Mouse (Mus musculus) layer of hippocampus, adult 9-10 months (tissue): ENCODE measurements around the gene Galnt17.
A peak's percentile ranks its signal among the peaks of the same experiment; 100 is the strongest.

Experiments used
- DNase-seq: peaks from one replicate; pipeline ENCODE4 v3.0.0; 2022; ENCODE audit warnings: low spot score

Gene Galnt17

GRCm38 (mm10) chr5:131241689-131242088 is 66.6 kb downstream of the Galnt17 start:
- DNase-seq, result no peak

GRCm38 (mm10) chr5:131239813-131240212 is 68.5 kb downstream of the Galnt17 start:
- DNase-seq, result no peak

- no peak for DNase-seq
Observed at GRCm38 (mm10) chr5:131236906-131237305, 71.4 kb downstream of the Galnt17 start.

DNA sequence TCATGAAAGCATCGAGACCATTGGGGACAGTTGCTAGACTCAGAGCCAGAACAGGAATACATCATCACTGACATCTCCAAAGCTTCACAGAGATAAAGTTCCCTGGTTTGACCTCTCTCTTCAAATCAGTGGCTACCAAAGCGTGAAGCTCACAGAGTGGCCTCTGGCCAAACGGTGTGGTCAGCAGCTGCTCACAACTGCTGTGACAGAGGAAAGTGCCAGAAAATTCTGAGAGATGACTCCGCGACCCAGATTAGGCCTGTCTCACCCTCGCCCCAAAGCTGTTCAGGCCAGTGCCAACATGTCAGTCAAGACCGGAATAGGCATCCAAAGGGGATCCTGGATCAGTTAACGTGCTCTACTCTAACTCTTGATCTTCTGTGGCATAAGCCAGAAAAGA is 74.5 kb downstream of the Galnt17 start:
- no peak for DNase-seq

GRCm38 (mm10) chr5:131231060-131231459 is 77.2 kb downstream of the Galnt17 start:
- DNase-seq, result no peak

DNA sequence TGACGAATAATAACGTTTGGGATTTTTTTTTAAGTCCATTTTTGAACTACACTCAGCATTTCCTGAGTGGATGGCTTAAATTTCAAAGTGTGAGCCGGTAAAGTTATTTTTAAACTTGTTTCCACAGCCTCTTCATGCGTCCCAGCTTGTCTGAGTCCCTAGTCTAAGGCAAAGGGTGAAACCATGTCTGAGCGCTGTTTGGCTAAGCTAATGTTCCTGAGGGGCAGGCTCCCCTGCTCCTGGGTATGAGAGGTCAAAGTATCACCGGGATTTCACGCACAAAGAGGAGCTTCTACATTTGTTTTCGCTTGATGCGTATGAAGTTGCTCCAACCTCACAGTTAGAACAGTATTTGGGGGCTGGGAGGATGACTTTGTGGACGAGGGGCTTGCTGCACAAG is 78.6 kb downstream of the Galnt17 start:
- no peak for DNase-seq

DNA sequence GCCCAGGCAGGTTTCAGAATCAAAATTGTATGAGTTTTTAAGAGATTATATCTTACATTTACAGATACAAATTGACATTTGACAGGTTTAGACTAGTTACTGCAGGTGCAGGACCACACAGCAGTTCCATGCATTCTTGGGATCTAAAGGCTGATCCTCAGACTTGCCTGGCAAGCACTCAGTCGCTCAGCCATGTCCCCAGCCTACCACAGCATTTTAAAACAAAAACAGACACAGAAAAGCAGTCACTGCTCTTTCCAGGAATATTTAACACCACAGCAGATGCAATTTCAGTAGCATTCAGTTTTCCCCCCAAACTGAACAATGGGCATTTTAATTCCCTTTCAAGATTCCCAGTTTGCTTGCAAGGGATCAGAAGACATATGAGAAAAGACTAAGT is 84.9 kb downstream of the Galnt17 start:
- no peak for DNase-seq

DNA sequence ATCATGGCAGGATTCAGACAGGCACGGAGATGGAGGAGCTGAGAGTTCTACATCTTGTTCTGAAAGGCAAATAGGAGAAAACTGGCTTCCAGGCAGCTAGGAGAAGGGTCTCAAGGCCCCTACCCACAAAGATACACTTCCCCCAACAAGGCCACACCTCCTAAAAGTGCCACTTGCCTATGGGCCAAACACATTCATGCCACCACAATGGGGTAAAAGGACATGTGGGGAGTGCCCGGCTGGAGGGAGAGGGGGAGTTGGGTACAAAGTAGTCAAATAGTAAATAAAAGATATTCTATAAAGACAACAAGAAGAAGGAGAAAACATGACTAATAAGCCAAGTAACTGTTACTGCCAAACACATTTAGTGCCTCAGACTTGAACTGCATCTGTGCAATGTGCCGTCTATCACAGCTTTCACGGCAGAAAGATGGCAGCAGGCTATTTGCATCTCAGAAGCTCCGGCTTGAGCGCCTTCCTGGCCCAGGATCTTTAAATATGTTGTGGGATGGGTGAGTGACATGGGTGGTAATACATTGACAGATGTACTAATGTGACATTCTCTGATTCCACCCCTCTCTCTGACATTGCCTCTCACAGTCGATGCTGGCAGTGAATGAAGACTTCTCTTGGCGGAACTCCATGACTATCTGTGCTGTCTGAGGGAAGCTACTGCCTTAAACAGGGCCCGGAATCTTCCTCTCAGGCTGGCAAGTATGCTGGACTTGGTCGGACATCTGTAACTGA is 85.6 kb downstream of the Galnt17 start:
- peak; percentile 47 for DNase-seq

DNA sequence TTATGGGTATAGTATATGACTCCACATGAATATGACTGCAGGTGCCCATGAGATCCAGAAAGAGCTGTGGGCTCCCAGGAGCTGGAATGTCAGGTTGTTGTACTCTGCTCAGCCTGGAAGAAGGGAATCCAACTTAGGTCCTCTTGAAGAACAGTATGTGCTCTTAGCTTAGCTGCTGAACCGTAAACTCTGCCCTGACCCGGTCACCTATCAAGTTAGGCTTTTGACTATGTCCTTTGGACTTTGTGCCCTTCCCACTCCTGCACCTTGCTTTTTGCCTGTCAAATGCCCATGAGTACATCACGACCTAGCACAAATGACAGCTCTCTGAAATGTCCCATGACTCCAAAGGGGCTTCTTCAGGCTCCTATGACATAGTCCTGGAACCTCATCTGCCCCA is 90.1 kb downstream of the Galnt17 start:
- DNase-seq, result no peak

GRCm38 (mm10) chr5:131211618-131212017 is 96.7 kb downstream of the Galnt17 start:
- DNase-seq, result no peak

DNA sequence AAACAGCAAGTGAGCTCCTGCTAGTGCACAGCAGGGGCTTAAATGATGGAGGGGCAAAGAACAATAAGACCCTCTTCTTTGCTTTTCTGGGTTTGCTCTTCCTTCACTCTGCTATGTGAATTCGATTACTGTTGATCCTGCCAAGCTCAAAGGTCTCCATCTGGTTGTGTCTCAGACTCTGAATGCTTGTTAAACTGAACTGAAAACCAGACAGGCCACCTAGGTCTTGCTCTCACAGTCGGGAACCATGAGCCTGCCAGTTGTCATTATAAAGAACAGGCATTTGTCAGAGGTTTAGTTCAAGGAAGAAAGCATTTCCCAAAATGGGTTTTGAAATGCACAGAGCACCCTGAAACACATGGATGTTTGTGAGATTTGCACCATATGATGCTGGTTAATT is 107.2 kb downstream of the Galnt17 start:
- DNase-seq, result no peak

DNA sequence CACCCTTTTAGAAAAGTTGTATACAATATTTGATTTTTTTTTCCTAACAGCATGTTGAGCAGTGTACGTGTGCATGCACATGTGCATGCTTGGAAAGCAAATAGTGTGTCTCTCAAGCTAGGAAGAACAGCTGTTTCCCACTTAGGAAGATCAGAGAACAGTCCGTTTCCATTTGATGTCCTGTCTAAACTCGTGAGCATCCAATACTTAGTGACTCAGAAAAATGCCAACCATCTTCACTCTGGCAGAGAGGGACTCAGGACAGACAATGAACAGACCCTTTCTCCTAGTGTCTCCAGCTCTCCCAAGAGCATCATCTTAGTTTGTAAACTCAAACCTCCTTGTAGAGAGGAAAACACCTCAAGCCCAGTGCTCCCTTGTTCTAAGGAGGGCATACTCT is 116.0 kb downstream of the Galnt17 start:
- no peak for DNase-seq

- DNase-seq, result no peak
Observed at GRCm38 (mm10) chr5:131184566-131184965, 123.7 kb downstream of the Galnt17 start.

DNA sequence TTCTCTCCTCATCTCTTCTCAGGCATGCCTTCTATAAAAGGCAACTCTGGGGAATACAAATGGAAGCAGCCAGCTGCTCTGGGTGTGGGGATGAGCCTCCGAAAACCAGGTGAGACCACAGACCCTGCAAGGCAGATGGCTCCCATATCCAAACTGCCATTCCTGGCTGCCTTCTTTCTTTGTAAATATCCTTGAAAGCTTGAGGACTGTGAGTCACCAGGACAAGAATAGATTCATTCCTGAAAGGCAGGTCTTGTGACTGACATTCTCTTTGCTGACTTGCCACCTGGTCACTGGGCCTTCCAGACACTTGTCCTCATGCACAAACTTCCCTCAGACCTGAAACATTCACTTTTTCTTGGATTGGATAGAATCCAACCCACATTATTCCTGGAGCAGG is 127.1 kb downstream of the Galnt17 start:
- DNase-seq, result no peak

GRCm38 (mm10) chr5:131180756-131181155 is 127.5 kb downstream of the Galnt17 start:
- DNase-seq, result no peak

- DNase-seq, result no peak
Observed at GRCm38 (mm10) chr5:131177851-131178250, 130.4 kb downstream of the Galnt17 start.

- DNase-seq, result no peak
Observed at GRCm38 (mm10) chr5:131177168-131177567, 131.1 kb downstream of the Galnt17 start.

DNA sequence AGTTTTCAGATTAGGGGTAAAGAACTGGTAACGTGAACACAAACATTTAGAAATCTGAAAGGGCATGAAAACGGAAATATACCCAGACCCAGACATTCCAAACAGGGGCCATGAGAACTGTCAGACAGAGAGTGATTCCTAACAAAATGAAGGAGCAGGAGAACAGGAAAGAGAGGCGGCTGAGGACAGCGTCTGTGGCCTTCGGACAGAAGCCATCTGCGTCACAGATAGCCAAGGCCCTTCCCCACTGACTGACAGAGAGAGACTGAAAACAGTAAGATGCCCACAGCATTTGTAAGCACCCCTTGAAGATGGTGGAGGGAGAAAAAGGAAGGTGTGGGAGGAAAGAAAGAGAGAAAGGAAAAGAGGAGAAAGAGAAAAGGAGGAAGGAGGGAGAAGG is 139.1 kb downstream of the Galnt17 start:
- no peak for DNase-seq

GRCm38 (mm10) chr5:131167366-131167765 is 140.9 kb downstream of the Galnt17 start:
- peak; percentile 59 for DNase-seq

GRCm38 (mm10) chr5:131165681-131166080 is 142.6 kb downstream of the Galnt17 start:
- peak; percentile 44 for DNase-seq

- no peak for DNase-seq
Observed at GRCm38 (mm10) chr5:131157866-131158265, 150.4 kb downstream of the Galnt17 start.

DNA sequence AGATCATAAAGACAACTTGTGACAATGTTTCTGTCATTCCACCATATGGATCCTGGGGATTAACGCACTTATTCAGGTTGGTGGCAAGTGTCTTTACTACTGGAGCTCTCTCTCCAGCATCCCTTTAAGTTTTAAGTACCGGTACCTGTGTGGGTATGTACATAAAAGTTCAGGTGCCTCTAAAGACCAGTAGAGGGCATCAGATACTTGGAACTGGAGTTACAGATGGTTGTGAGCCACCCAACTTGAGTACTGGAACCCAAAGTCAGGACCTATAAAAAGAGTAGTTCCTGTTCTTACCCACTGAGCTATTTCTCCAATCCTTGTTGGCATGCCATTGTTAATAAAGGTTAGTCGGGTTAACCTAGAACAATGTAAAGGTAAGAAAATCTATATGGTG is 152.0 kb downstream of the Galnt17 start:
- DNase-seq, result no peak

DNA sequence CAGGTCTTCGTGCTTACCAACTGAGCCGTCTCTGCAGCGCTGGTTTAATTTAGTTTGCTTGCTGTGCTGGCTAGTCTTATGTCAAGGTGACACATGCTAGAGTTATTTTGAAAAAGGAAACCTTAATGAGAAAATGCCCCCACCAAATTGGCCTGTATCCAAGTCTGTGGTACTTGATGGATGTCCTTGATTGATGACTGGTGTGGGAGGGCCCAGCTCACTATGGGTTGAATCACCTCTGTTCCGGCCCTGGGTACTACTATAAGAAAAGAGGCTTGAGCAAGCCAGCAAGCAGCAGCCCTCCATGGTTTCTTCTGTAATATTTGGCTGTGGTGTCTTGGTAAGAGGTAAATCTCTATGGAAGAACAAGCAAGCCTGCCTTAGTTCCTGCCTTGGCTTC is 165.7 kb downstream of the Galnt17 start:
- no peak for DNase-seq

GRCm38 (mm10) chr5:131134809-131135208 is 173.5 kb downstream of the Galnt17 start:
- DNase-seq, result peak; percentile 66
